Mouse (Mus musculus): ENCODE data around the gene Auts2. TPM values are rescaled to one million over a fixed set of nuclear protein-coding genes. Genes with fewer than 3 reads are reported as not detected.

Gene Auts2
- polyA plus RNA-seq, 1 experiment from 2014 or later, result 74.1 TPM

GRCm38 (mm10) chr5:132201077-132201645 is 342.0 kb downstream of the Auts2 start:
- Histone ChIP-seq H3K4me1 (peaks cover 25% of the 10 kb centered on the region), H3K9me3 (no peaks in the 10 kb centered on the region), H3K4me2 (replicated peaks) (no peak overlapping the region), H3K4me3 (no peak overlapping the region), H3K36me3 (no peaks in the 10 kb centered on the region), H3K27me3 (replicated peaks) (no peaks in the 10 kb centered on the region), H3K27ac (0 out of 2 replicates have a peak overlapping the region, but pooled peaks have one; percentile 42), H3K9ac (0 out of 2 replicates have a peak overlapping the region, but pooled peaks have one; percentile 3)
- ATAC-seq (ENCODE audit: low FRiP score, low read depth), result no peak
- WGBS, result 54% methylated on average over 4 of the region's 4 CpGs

GRCm38 (mm10) chr5:132200595-132200994 is 342.5 kb downstream of the Auts2 start:
- WGBS, result 55% methylated on average over 4 of the region's 4 CpGs
- H3K9ac ChIP-seq, result no peak overlapping the region

GRCm38 (mm10) chr5:132195048-132195533 is 348.1 kb downstream of the Auts2 start:
- no peaks in the 10 kb centered on the region for H3K27me3 ChIP-seq (replicated peaks)
- H3K27ac ChIP-seq, result no peak overlapping the region; the same call in 1 of the 2 replicates
- no peak overlapping the region for H3K9ac ChIP-seq
- peak overlapping the region; percentile 16 for H3K4me2 ChIP-seq (replicated peaks)
- peaks cover 10% of the 10 kb centered on the region for H3K4me1 ChIP-seq
- no peaks in the 10 kb centered on the region for H3K9me3 ChIP-seq
- no peak for ATAC-seq (ENCODE audit: low FRiP score, low read depth)
- no peaks in the 10 kb centered on the region for H3K36me3 ChIP-seq
- WGBS, result 36% methylated on average over 6 of the region's 6 CpGs
- no peak overlapping the region for H3K4me3 ChIP-seq

More at GRCm38 (mm10) chr5:132200595-132200994, 342.5 kb downstream of the Auts2 start:
- no peak overlapping the region for H3K4me3 ChIP-seq
- no peaks in the 10 kb centered on the region for H3K36me3 ChIP-seq
- H3K9me3 ChIP-seq, result no peaks in the 10 kb centered on the region
- peaks cover 25% of the 10 kb centered on the region for H3K4me1 ChIP-seq
- no peak overlapping the region for H3K27ac ChIP-seq
- ATAC-seq (ENCODE audit: low FRiP score, low read depth), result no peak
- H3K4me2 ChIP-seq (replicated peaks), result no peak overlapping the region
- no peaks in the 10 kb centered on the region for H3K27me3 ChIP-seq (replicated peaks)

GRCm38 (mm10) chr5:132190190-132190589 is 353.0 kb downstream of the Auts2 start:
- ATAC-seq (ENCODE audit: low FRiP score, low read depth), result no peak
- Histone ChIP-seq H3K4me1 (peaks cover 20% of the 10 kb centered on the region), H3K9ac (no peak overlapping the region), H3K27me3 (replicated peaks) (no peaks in the 10 kb centered on the region), H3K4me3 (no peak overlapping the region), H3K27ac (no peak overlapping the region), H3K36me3 (no peaks in the 10 kb centered on the region), H3K9me3 (no peaks in the 10 kb centered on the region), H3K4me2 (replicated peaks) (no peak overlapping the region)
- 89% methylated on average over 4 of the region's 4 CpGs for WGBS

GRCm38 (mm10) chr5:132186659-132187058 is 356.5 kb downstream of the Auts2 start:
- Histone ChIP-seq H3K4me3 (no peak overlapping the region), H3K36me3 (no peaks in the 10 kb centered on the region), H3K4me2 (replicated peaks) (no peak overlapping the region; the same call in 1 of the 2 replicates), H3K27ac (no peak overlapping the region), H3K27me3 (replicated peaks) (no peaks in the 10 kb centered on the region), H3K9me3 (no peaks in the 10 kb centered on the region), H3K9ac (no peak overlapping the region), H3K4me1 (peaks cover 23% of the 10 kb centered on the region)
- no peak for ATAC-seq (ENCODE audit: low FRiP score, low read depth)
- 54% methylated on average over 3 of the region's 3 CpGs for WGBS

- Histone ChIP-seq H3K4me2 (replicated peaks) (no peak overlapping the region; the same call in 1 of the 2 replicates), H3K36me3 (no peaks in the 10 kb centered on the region), H3K4me1 (peaks cover 23% of the 10 kb centered on the region), H3K9me3 (no peaks in the 10 kb centered on the region), H3K9ac (no peak overlapping the region), H3K27ac (no peak overlapping the region), H3K27me3 (replicated peaks) (no peaks in the 10 kb centered on the region), H3K4me3 (no peak overlapping the region)
- 62% methylated on average over 7 of the region's 7 CpGs for WGBS
- no peak for ATAC-seq (ENCODE audit: low FRiP score, low read depth)
Observed at GRCm38 (mm10) chr5:132186221-132186620, 356.9 kb downstream of the Auts2 start.

- no peaks in the 10 kb centered on the region for H3K27me3 ChIP-seq (replicated peaks)
- H3K9me3 ChIP-seq, result no peaks in the 10 kb centered on the region
- no peak overlapping the region for H3K4me2 ChIP-seq (replicated peaks)
- 68% methylated on average over 4 of the region's 4 CpGs for WGBS
- no peak overlapping the region for H3K9ac ChIP-seq
- peaks cover 23% of the 10 kb centered on the region for H3K4me1 ChIP-seq
- no peaks in the 10 kb centered on the region for H3K36me3 ChIP-seq
- H3K27ac ChIP-seq, result no peak overlapping the region
- no peak for ATAC-seq (ENCODE audit: low FRiP score, low read depth)
- no peak overlapping the region for H3K4me3 ChIP-seq
Observed at GRCm38 (mm10) chr5:132184395-132185095, 358.6 kb downstream of the Auts2 start.

- no peak overlapping the region for H3K27ac ChIP-seq
- no peaks in the 10 kb centered on the region for H3K9me3 ChIP-seq
- H3K4me2 ChIP-seq (replicated peaks), result no peak overlapping the region
- no peak overlapping the region for H3K9ac ChIP-seq
- no peaks in the 10 kb centered on the region for H3K27me3 ChIP-seq (replicated peaks)
- H3K4me1 ChIP-seq, result peaks cover 23% of the 10 kb centered on the region
- no peak for ATAC-seq (ENCODE audit: low FRiP score, low read depth)
- no peaks in the 10 kb centered on the region for H3K36me3 ChIP-seq
- no peak overlapping the region for H3K4me3 ChIP-seq
- WGBS, result 79% methylated on average over 9 of the region's 9 CpGs
Observed at GRCm38 (mm10) chr5:132182077-132182476, 361.1 kb downstream of the Auts2 start.

- no peaks in the 10 kb centered on the region for H3K36me3 ChIP-seq
- H3K4me2 ChIP-seq (replicated peaks), result no peak overlapping the region
- H3K27me3 ChIP-seq (replicated peaks), result no peaks in the 10 kb centered on the region; the same call in 1 of the 2 replicates
- 0 out of 2 replicates have a peak, but pooled peaks cover 12% of the 10 kb centered on the region for H3K4me1 ChIP-seq
- no peaks in the 10 kb centered on the region for H3K9me3 ChIP-seq
- 66% methylated on average over 8 of the region's 8 CpGs for WGBS
- no peak overlapping the region for H3K4me3 ChIP-seq
- no peak for ATAC-seq (ENCODE audit: low FRiP score, low read depth)
- no peak overlapping the region for H3K27ac ChIP-seq
- no peak overlapping the region for H3K9ac ChIP-seq
Observed at GRCm38 (mm10) chr5:132170010-132170409, 373.1 kb downstream of the Auts2 start.

- no peak for ATAC-seq (ENCODE audit: low FRiP score, low read depth)
- H3K4me3 ChIP-seq, result no peak overlapping the region
- H3K27me3 ChIP-seq (replicated peaks), result no peaks in the 10 kb centered on the region
- H3K9me3 ChIP-seq, result no peaks in the 10 kb centered on the region
- H3K4me2 ChIP-seq (replicated peaks), result no peak overlapping the region
- H3K36me3 ChIP-seq, result no peaks in the 10 kb centered on the region
- WGBS, result 90% methylated on average over 5 of the region's 5 CpGs
- 0 out of 2 replicates have a peak, but pooled peaks cover 12% of the 10 kb centered on the region for H3K4me1 ChIP-seq
- no peak overlapping the region for H3K9ac ChIP-seq
- H3K27ac ChIP-seq, result no peak overlapping the region
Observed at GRCm38 (mm10) chr5:132168805-132169204, 374.3 kb downstream of the Auts2 start.

GRCm38 (mm10) chr5:132168224-132168623 is 374.9 kb downstream of the Auts2 start:
- 0 out of 2 replicates have a peak, but pooled peaks cover 13% of the 10 kb centered on the region for H3K4me1 ChIP-seq
- ATAC-seq (ENCODE audit: low FRiP score, low read depth), result no peak
- no peak overlapping the region for H3K4me3 ChIP-seq
- H3K36me3 ChIP-seq, result no peaks in the 10 kb centered on the region
- no peaks in the 10 kb centered on the region for H3K27me3 ChIP-seq (replicated peaks)
- 94% methylated on average over 5 of the region's 5 CpGs for WGBS
- H3K9ac ChIP-seq, result no peak overlapping the region
- no peak overlapping the region for H3K4me2 ChIP-seq (replicated peaks)
- H3K9me3 ChIP-seq, result no peaks in the 10 kb centered on the region
- no peak overlapping the region for H3K27ac ChIP-seq

GRCm38 (mm10) chr5:132166559-132166958 is 376.6 kb downstream of the Auts2 start:
- WGBS, result 87% methylated on average over 3 of the region's 3 CpGs
- Histone ChIP-seq H3K4me2 (replicated peaks) (no peak overlapping the region), H3K9ac (no peak overlapping the region), H3K27me3 (replicated peaks) (no peaks in the 10 kb centered on the region), H3K9me3 (no peaks in the 10 kb centered on the region), H3K27ac (no peak overlapping the region), H3K4me3 (no peak overlapping the region), H3K36me3 (no peaks in the 10 kb centered on the region), H3K4me1 (peaks cover 27% of the 10 kb centered on the region)
- no peak for ATAC-seq (ENCODE audit: low FRiP score, low read depth)

Data from neural tube, embryonic 12.5 days (tissue).